Mouse (Mus musculus) heart, adult 2 months (tissue): ENCODE data around the gene Acadvl.

Experiments used
- CTCF ChIP-seq: fragments of 200-600 bp; IDR thresholded peaks from 2 replicates; pipeline ENCODE4 v1.8.1; 2022; ENCODE audit warnings: antibody characterized with exemption, mild to moderate bottlenecking, moderate library complexity
- POLR2A ChIP-seq: fragments of 200-500 bp; IDR thresholded peaks from 2 replicates; pipeline ENCODE4 v1.6.1; 2011; ENCODE audit warnings: mild to moderate bottlenecking, low read depth, low read length, control low read depth; ENCODE audit not compliant: insufficient read depth

DNA sequence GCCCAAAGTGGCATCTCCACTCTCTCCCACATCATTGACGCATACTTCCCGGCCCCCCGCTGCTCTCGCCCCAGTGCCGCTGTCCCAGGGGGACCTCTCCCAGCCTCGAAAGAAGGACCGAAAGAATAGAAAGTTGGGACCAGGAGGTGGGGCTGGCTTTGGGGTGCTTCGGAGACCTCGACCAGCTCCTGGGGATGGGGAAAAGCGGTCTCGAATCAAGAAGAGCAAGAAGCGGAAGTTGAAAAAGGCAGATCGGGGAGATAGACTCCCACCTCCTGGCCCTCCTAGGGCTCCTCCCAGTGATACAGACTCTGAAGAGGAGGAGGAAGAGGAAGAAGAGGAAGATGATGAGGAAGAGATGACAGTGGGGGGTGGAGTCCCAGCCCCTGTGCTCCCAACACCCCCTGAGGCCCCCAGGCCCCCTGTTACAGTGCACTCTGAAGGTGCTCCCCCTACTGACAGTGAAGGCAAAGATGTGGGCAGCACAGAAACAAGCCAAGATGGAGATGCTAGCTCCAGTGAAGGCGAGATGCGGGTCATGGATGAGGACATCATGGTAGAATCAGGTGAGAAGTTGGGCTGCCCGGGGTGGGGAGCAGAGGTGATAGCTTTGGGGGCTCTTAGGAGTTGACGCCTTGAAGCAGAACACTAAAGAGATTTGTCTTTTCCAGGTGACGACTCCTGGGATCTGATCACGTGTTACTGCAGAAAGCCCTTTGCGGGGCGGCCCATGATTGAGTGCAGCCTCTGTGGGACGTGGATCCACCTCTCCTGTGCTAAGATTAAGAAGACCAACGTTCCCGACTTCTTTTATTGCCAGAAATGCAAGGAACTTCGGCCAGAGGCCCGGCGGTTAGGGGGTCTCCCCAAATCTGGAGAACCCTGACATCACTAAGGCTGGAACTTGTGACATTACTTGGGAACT is 16.4 kb downstream of the Acadvl start:
- TF ChIP-seq CTCF: peak; percentile 37
- no peak for TF ChIP-seq POLR2A
